Mouse (Mus musculus): ENCODE results near the gene Samd10. TPM values are rescaled to one million over a fixed set of nuclear protein-coding genes. Genes with fewer than 3 reads are reported as not detected.

Samd10 gene
- polyA plus RNA-seq, 1 experiment from 2014 or later: 15.6 TPM

DNA sequence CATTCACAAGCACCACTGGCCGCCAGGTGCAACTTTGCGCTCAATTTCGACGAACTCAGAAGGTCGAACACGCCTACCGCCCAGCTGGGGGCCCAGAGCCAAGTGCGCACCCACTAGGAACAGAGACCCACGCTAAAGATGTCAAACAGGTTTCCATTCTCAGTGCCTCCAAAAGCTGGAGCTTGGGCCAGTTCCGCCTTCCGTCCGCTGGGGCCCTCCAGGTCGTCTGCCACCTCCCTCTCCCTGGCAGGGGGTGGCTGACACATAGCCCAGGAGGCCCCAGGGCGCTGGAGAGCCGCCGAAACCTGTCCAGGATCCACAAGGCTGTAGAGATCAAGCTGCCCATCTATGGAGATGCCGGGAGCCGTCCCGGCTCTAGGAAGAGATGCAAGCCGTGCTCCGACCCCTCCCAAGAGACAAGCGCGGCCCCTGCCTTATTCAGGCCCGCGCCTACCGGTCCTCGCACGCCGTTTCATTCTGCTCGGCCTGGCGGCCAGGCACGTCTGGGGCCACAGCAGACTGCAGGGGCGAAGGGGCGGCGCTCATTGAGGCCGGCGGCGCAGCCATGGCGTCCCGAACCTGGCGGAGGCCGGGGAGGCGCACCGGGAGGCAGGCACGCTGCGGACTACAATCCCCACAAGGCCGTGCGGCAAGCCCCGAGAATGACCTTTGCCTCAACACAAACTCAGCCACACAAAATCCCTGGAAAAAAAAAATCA, 17.5 kb downstream of the Samd10 start:
- H3K27me3 ChIP-seq: no peaks in the 10 kb centered on the region
- peaks cover 31% of the 10 kb centered on the region for H3K36me3 ChIP-seq
- peak overlapping the region; percentile 50 for H3K9ac ChIP-seq
- peak; percentile 78 for ATAC-seq (ENCODE audit: insufficient number of reproducible peaks, low FRiP score, low TSS enrichment, low read depth)
- WGBS: under 1% methylated on average over 49 of the region's 49 CpGs
- H3K4me2 ChIP-seq (replicated peaks): peak overlapping the region; percentile 94
- peak overlapping the region; percentile 62 for H3K4me3 ChIP-seq (replicated peaks)
- H3K9me3 ChIP-seq (replicated peaks): no peaks in the 10 kb centered on the region
- H3K27ac ChIP-seq (replicated peaks): peak overlapping the region; percentile 91
- H3K4me1 ChIP-seq: peaks cover 27% of the 10 kb centered on the region

DNA sequence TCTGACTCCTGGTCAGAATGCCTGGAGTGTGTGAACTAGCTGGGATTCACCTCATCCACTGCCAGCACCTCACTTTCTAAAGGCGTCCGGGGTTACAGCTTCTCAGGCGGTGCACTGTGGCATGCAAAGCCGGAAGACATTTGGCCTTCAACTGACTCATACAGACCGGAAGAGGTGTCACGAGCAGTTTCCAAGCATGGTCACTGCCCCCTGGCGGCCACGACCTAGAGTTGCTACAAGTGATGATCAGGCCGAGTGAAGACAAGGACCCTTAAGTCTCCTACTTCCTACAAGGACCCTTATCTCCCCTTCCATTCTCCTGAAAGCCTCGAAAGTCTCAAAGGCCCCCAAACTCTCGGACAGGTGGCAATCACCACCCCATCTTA, 18.0 kb downstream of the Samd10 start:
- peak overlapping the region; percentile 94 for H3K4me2 ChIP-seq (replicated peaks)
- H3K4me1 ChIP-seq: peaks cover 27% of the 10 kb centered on the region
- H3K27ac ChIP-seq (replicated peaks): peak overlapping the region; percentile 91
- peak overlapping the region; percentile 62 for H3K4me3 ChIP-seq (replicated peaks)
- H3K36me3 ChIP-seq: peaks cover 26% of the 10 kb centered on the region
- H3K27me3 ChIP-seq: no peaks in the 10 kb centered on the region
- H3K9me3 ChIP-seq (replicated peaks): no peaks in the 10 kb centered on the region
- under 1% methylated on average over 11 of the region's 11 CpGs for WGBS
- H3K9ac ChIP-seq: peak overlapping the region; percentile 50
- ATAC-seq (ENCODE audit: insufficient number of reproducible peaks, low FRiP score, low TSS enrichment, low read depth): peak; percentile 80

DNA sequence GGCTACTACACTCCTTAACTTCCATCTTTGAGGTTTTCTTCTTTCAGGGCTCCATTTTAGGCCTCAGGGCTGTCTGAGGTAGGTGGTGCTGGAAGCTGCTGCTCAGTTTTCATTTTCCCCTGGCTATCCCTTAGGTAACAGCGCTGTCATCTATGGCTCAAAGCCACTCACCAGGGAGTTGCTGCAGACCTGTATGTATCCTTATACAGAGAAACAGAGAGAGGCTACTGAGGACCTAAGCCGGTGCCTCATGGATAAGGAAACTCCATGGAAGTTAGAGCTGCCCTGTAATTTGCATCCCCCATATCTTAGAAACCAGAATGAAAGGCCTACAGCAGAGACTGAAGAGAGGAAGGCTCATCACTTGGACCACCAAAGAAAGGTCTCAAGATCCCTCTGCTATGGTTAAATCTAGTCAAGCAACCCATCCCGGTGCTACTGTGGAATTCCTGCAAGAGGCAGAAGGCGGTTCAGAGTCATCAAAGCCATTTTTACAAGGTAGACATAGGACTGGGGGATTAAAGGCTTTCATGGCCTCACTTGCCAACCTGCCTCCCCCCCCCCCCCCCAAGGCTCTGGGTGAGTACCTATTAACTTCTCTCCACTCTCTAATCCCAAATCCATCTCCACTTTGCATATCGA, 18.8 kb downstream of the Samd10 start:
- no peak for ATAC-seq (ENCODE audit: insufficient number of reproducible peaks, low FRiP score, low TSS enrichment, low read depth)
- Histone ChIP-seq H3K27me3 (no peaks in the 10 kb centered on the region), H3K4me2 (replicated peaks) (peak overlapping the region; percentile 94), H3K4me1 (peaks cover 27% of the 10 kb centered on the region), H3K36me3 (peaks cover 18% of the 10 kb centered on the region), H3K9ac (peak overlapping the region; percentile 31; the same call in 1 of the 2 replicates), H3K27ac (replicated peaks) (peak overlapping the region; percentile 91), H3K9me3 (replicated peaks) (no peaks in the 10 kb centered on the region), H3K4me3 (replicated peaks) (peak overlapping the region; percentile 62)
- WGBS: 62% methylated on average over 5 of the region's 5 CpGs

DNA sequence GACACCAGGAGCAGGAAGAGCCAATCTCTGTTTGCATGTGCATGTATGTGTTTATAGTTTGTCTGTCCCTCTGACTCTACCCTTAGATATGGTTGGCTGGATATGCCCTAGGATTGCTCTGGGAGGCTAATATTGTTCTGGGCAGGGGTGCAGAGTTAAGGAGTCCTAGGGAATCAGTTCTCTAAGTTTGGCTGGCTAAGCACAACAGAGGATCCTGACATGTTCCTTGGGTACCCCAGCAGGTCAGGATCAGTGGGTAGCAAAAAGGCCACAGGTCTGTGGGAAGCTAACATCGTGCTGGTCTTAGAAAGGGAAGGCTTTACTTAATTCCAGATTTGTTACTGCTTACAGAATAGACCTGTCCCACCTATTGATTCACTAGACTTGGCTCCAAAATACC, 19.3 kb downstream of the Samd10 start:
- 73% methylated on average over 1 of the region's 1 CpGs for WGBS
- no peaks in the 10 kb centered on the region for H3K27me3 ChIP-seq
- H3K27ac ChIP-seq (replicated peaks): no peak overlapping the region
- peaks cover 12% of the 10 kb centered on the region for H3K36me3 ChIP-seq
- no peaks in the 10 kb centered on the region for H3K9me3 ChIP-seq (replicated peaks)
- no peak overlapping the region for H3K4me2 ChIP-seq (replicated peaks)
- no peak for ATAC-seq (ENCODE audit: insufficient number of reproducible peaks, low FRiP score, low TSS enrichment, low read depth)
- peaks cover 27% of the 10 kb centered on the region for H3K4me1 ChIP-seq
- H3K4me3 ChIP-seq (replicated peaks): no peak overlapping the region
- no peak overlapping the region for H3K9ac ChIP-seq

DNA sequence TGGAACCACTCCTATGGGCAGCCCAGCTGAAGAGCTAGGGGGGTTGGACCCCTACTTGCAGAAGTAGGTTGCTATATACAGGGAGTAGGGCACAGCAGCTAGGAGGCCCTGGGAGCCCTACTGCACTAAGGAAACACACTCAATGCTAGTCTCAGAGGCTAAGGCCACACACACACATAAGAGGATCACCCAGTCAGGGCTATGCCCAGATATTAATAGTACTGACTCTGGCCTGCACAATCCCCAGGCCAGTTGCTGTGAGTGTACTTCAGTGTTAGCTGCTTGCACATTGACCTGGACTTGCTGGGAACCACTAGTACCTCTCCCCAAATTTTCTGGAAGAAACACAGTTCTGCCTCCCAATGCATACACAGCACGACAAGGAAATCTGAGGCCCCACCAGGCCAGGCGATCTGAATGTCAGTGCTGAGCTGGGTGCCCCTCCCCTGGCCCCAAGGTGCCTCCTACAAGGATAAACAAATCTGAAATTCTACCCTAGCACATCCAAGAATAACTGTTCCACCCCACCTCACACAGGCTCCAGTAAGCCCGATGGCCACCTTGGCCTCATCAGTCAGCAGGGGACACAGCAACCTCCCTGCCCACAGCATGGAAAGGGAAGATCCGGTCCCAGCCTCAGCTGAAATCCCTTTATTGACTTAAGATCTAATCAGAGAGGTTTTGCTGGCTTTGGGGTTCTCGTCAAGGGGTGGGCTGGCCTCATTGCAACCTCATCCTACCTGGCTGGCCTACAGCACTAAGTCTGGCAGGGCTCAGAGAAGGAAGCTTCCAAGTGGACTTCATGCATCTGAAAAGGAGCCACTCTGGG, 20.0 kb downstream of the Samd10 start:
- H3K9ac ChIP-seq: no peak overlapping the region

DNA sequence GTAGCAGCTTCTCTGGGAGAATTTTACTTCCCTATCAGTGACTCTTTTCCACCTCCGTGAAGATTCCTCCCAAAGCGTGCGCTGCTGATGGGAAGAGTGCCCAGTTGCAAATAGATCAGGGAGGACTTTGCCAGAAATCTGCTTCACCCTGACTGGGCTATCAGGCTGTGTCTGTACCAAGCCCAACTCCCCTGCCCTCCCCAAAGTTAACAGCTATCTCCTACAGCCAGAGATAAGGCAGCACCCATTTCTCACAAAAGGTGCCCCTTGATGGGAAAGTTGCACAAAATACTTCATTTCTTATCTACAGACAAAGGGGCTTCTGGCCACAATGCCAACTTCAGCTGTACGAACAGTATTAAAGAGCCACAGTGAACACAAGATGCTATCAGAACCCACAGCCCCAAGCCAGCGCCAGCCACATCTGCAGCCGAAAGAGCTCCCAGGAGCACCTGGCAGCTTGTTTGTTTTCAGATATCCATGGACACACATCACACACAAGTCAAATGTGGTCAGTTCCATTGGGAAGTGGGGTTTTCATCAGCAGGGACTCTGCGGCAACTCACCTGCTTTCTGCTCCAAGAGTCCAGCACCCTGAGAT, 20.9 kb downstream of the Samd10 start:
- peaks cover 27% of the 10 kb centered on the region for H3K4me1 ChIP-seq
- WGBS: 76% methylated on average over 7 of the region's 7 CpGs
- H3K27ac ChIP-seq (replicated peaks): no peak overlapping the region
- H3K36me3 ChIP-seq: peaks cover 16% of the 10 kb centered on the region; the same call in 1 of the 2 replicates
- no peak for ATAC-seq (ENCODE audit: insufficient number of reproducible peaks, low FRiP score, low TSS enrichment, low read depth)
- H3K9ac ChIP-seq: 0 out of 2 replicates have a peak overlapping the region, but pooled peaks have one; percentile 12
- no peaks in the 10 kb centered on the region for H3K27me3 ChIP-seq
- H3K9me3 ChIP-seq (replicated peaks): no peaks in the 10 kb centered on the region
- no peak overlapping the region for H3K4me2 ChIP-seq (replicated peaks)
- no peak overlapping the region for H3K4me3 ChIP-seq (replicated peaks)

More for the DNA sequence above, 20.0 kb downstream of the Samd10 start:
- WGBS: 47% methylated on average over 5 of the region's 5 CpGs
- H3K27ac ChIP-seq (replicated peaks): no peak overlapping the region
- H3K36me3 ChIP-seq: peaks cover 12% of the 10 kb centered on the region
- H3K9me3 ChIP-seq (replicated peaks): no peaks in the 10 kb centered on the region
- no peaks in the 10 kb centered on the region for H3K27me3 ChIP-seq
- ATAC-seq (ENCODE audit: insufficient number of reproducible peaks, low FRiP score, low TSS enrichment, low read depth): no peak
- H3K4me2 ChIP-seq (replicated peaks): no peak overlapping the region
- peaks cover 27% of the 10 kb centered on the region for H3K4me1 ChIP-seq
- H3K4me3 ChIP-seq (replicated peaks): no peak overlapping the region

DNA sequence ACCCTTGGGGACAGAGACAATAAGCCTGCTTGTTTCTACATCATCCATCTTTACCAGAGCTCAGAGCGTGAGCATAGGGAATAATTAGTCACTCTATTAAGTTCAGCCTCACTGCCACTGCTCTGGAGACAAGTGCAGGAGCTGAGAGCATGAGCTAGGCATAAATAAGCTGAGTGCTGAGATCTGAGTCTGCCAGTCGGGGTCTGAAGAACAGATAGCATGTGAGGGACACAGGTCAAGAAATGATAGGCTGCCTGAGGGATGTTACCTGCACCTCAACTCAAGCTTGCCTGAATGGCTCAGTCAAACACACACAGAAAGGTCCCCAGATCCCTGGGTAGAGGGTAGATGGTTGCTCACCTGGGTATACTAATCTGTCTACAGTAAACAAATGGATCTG, 21.9 kb downstream of the Samd10 start:
- Histone ChIP-seq H3K27ac (replicated peaks) (no peak overlapping the region), H3K36me3 (peaks cover 24% of the 10 kb centered on the region; the same call in 1 of the 2 replicates), H3K9ac (no peak overlapping the region), H3K4me3 (replicated peaks) (no peak overlapping the region), H3K9me3 (replicated peaks) (no peaks in the 10 kb centered on the region), H3K4me1 (peaks cover 27% of the 10 kb centered on the region), H3K4me2 (replicated peaks) (no peak overlapping the region), H3K27me3 (no peaks in the 10 kb centered on the region)
- 65% methylated on average over 2 of the region's 2 CpGs for WGBS
- ATAC-seq (ENCODE audit: insufficient number of reproducible peaks, low FRiP score, low TSS enrichment, low read depth): no peak

DNA sequence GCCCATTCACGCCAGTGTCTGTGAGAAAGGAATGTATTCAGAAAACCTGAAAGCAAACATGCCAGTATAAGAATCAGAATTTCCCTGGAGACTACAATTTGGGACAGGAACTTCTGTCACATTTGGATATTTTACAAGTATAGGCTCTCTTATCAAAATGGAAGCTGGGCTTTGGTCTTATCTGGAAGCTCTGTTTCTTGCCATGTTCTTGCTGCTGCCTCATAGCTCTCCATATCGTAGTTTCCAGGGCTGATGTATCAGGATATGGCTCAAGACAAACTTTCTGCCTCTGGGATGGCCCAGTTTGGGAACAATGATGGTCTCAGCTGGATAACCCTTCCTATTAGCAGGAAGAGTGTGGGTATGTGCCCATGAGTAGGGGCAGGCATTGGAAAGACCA, 22.4 kb downstream of the Samd10 start:
- no peak for ATAC-seq (ENCODE audit: insufficient number of reproducible peaks, low FRiP score, low TSS enrichment, low read depth)
- Histone ChIP-seq H3K36me3 (peaks cover 27% of the 10 kb centered on the region; the same call in 1 of the 2 replicates), H3K27me3 (no peaks in the 10 kb centered on the region), H3K4me3 (replicated peaks) (no peak overlapping the region), H3K9ac (no peak overlapping the region), H3K4me2 (replicated peaks) (no peak overlapping the region), H3K27ac (replicated peaks) (no peak overlapping the region), H3K9me3 (replicated peaks) (no peaks in the 10 kb centered on the region), H3K4me1 (peaks cover 27% of the 10 kb centered on the region)
- WGBS: 83% methylated on average over 2 of the region's 2 CpGs

DNA sequence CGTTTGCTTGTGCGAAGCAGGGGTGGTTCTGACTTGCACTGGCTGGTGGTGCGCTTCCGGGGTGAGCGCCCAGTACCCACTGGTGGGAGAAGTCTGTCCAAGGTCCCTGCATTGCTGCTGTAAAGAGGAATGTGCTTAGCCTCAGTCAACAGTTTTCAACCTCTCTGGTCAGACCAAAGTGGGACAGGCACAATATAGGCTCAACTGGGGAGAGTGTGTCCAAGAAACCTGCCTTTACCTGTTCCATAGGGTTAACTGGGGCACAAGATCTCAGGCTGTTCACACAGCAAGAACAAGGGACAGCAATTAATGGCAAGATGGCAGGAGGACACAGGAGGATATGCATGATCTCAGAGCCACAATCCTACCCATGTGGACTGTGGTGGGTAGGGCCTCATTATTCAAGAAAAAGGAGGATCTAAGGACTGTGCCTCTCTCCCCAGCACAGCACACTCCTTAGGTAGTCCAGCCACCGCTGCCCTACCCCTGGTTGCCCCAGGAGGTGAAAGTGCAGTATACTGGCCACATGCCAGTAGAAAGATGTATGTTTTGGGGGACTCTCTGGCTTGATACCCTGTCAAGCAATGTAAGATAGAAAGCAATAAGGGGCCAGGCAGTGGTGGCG, 24.0 kb downstream of the Samd10 start:
- H3K4me1 ChIP-seq: peaks cover 18% of the 10 kb centered on the region
- no peak overlapping the region for H3K9ac ChIP-seq
- H3K36me3 ChIP-seq: peaks cover 27% of the 10 kb centered on the region; the same call in 1 of the 2 replicates
- no peak for ATAC-seq (ENCODE audit: insufficient number of reproducible peaks, low FRiP score, low TSS enrichment, low read depth)
- no peaks in the 10 kb centered on the region for H3K9me3 ChIP-seq (replicated peaks)
- 95% methylated on average over 7 of the region's 7 CpGs for WGBS
- no peaks in the 10 kb centered on the region for H3K27me3 ChIP-seq
- no peak overlapping the region for H3K4me2 ChIP-seq (replicated peaks)
- H3K4me3 ChIP-seq (replicated peaks): no peak overlapping the region
- H3K27ac ChIP-seq (replicated peaks): no peak overlapping the region

DNA sequence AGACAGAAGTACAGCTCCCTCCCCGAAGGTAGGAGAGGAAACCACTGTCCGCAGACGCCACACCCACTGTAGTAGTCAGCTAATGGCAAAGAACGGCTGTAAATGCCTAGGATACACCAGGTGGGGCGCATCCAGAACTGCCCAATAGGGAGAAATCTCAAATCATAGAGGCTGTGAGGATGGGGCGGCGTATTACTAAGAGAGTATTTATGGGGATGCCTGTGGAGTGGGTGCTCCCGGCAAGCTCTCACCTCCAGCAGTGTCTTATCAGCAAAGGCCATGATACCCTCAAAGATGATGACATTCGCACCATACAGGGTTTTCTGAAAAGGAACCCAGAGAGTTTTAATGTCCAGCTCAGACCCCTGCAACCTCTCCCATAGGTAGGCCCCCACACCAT, 25.1 kb downstream of the Samd10 start:
- H3K4me3 ChIP-seq (replicated peaks): no peak overlapping the region
- ATAC-seq (ENCODE audit: insufficient number of reproducible peaks, low FRiP score, low TSS enrichment, low read depth): no peak
- 90% methylated on average over 9 of the region's 9 CpGs for WGBS
- no peaks in the 10 kb centered on the region for H3K27me3 ChIP-seq
- H3K27ac ChIP-seq (replicated peaks): no peak overlapping the region
- H3K36me3 ChIP-seq: peaks cover 27% of the 10 kb centered on the region; the same call in 1 of the 2 replicates
- no peak overlapping the region for H3K9ac ChIP-seq
- H3K4me1 ChIP-seq: peaks cover 9% of the 10 kb centered on the region; the same call in 1 of the 2 replicates
- no peak overlapping the region for H3K4me2 ChIP-seq (replicated peaks)
- H3K9me3 ChIP-seq (replicated peaks): no peaks in the 10 kb centered on the region
